Mouse (Mus musculus) hindbrain, embryonic 11.5 days (tissue): ENCODE results near the gene Tspan2. TPM values are rescaled to one million over a fixed set of nuclear protein-coding genes. Genes with fewer than 3 reads are reported as not detected.

Experiments
- ATAC-seq: fragments of 200-750 bp; cut with Nextera tagmentation; 2 replicates; pipeline ENCODE4 v1.8.0; 2017; ENCODE audit warnings: mild to moderate bottlenecking, moderate TSS enrichment, moderate library complexity; ENCODE audit not compliant: low FRiP score
- DNase-seq: peaks from one replicate; pipeline ENCODE4 v3.0.0-alpha.2; 2015; ENCODE audit warnings: low spot score
- H3K27ac ChIP-seq: fragments of 300-500 bp; sonication (generic); 2 replicates; pipeline ENCODE4 v1.5.1; 2014; ENCODE audit warnings: mild to moderate bottlenecking, low read depth, low read length
- H3K27me3 ChIP-seq: fragments of 300-500 bp; sonication (generic); 2 replicates; pipeline ENCODE4 v1.6.1; 2014; ENCODE audit warnings: mild to moderate bottlenecking, low read length, moderate library complexity, mixed read lengths; ENCODE audit not compliant: control insufficient read depth, insufficient read depth
- H3K36me3 ChIP-seq: fragments of 300-500 bp; sonication (generic); 2 replicates; pipeline ENCODE4 v1.6.1; 2014; ENCODE audit warnings: mild to moderate bottlenecking, low read length, moderate library complexity, mixed read lengths; ENCODE audit not compliant: control insufficient read depth, insufficient read depth
- H3K4me1 ChIP-seq: fragments of 300-500 bp; sonication (generic); replicated peaks from 2 replicates; pipeline ENCODE4 v1.6.1; 2014; ENCODE audit warnings: low read length, mixed read lengths; ENCODE audit not compliant: control insufficient read depth, insufficient read depth
- H3K4me2 ChIP-seq: fragments of 300-500 bp; sonication (generic); replicated peaks from 2 replicates; pipeline ENCODE4 v1.6.1; 2014; ENCODE audit warnings: mild to moderate bottlenecking, low read depth, low read length
- H3K4me3 ChIP-seq: fragments of 300-500 bp; sonication (generic); 2 replicates; pipeline ENCODE4 v1.5.1; 2014; ENCODE audit warnings: low read depth, low read length
- H3K9ac ChIP-seq: fragments of 300-500 bp; sonication (generic); 2 replicates; pipeline ENCODE4 v1.6.1; 2014; ENCODE audit warnings: low read depth, low read length
- H3K9me3 ChIP-seq: fragments of 300-500 bp; sonication (generic); 2 replicates; pipeline ENCODE4 v1.6.1; 2016; ENCODE audit warnings: low read length; ENCODE audit not compliant: control insufficient read depth
- WGBS: fragments of 180-500 bp; shearing (Covaris S2); extraction: QIAGEN DNeasy Blood & Tissue Kit; methylation state at CpG from one replicate; pipeline ENCODE4 v1.1.7; 2014; 5-methylcytosine and 5-hydroxymethylcytosine counted together
- polyA plus RNA-seq: library from polyadenylated mRNA; unstranded; fragments of >200 nt; fragmentation: Nextera tagmentation; extraction: Ambion mirVana; gene quantifications from 2 replicates; pipeline ENCODE4 v1.2.1, GENCODE M21; 2014

The Tspan2 gene
- polyA plus RNA-seq, 1 experiment from 2014 or later = 9.7 TPM

DNA sequence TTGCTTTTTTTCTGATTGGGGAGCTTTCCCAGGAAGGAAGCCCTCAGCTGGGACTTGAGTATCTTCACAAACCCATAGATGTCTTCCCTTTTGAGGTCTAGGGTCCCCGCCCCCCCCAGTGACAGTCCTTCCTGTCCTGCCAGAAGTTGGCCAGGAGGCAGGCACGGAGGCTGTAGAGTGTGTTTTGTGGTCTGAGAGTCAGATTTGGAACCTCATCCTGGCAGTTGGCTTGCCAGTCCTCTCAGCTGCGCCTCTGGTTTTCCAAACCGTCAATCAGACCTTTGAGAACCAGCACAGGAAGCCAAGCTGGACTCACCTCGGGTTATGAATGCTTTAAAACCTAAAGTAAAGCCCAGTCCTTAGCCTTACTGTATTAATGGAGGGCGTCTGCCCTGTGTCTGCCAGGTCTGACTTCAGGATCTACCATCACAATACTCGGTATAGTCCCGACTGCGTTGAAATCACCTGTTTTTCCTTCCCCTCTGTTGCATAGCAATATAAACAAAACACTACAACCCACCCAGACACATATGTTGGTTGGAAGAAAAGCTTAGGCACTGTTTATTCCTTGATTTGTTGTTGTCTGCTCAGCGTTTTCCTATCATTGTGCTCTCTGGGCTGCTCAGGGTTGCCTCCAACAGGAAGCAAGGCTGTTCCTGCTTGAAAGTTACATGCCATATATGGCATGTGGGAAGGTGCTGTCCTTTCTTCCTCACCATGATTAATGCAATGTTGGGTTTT, 4.0 kb downstream of the Tspan2 start:
- Histone ChIP-seq H3K4me2 (no peak overlapping the region), H3K27ac (no peak overlapping the region), H3K27me3 (peaks cover 4% of the 10 kb centered on the region; the same call in 1 of the 2 replicates), H3K4me3 (no peak overlapping the region), H3K9ac (no peak overlapping the region), H3K4me1 (peaks cover 1% of the 10 kb centered on the region; the same call in 1 of the 2 replicates), H3K36me3 (no peaks in the 10 kb centered on the region), H3K9me3 (no peaks in the 10 kb centered on the region)
- DNase-seq = no peak
- WGBS = 83% methylated on average over 10 of the region's 10 CpGs
- ATAC-seq = no peak

DNA sequence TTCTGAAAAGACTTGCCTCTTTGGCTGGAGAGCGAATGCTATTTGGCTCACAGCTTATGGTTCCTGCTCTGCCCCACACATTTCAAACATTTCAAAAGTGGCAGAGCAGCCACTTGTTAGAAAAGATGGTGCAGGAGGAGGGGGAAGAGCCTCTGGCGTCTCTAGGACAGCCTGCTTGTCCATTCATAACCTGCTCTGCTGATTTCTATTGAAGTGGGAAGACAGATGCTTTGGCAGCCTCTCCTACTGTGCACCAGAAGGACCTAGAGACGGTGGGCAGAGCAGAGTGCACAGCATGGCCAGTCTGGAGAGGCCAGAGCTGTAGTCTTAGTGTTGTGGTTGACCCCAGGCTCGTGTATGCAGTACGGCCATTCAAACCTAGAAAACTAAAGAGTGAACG, 4.6 kb downstream of the Tspan2 start:
- no peak for ATAC-seq
- H3K9me3 ChIP-seq = no peaks in the 10 kb centered on the region
- peaks cover 2% of the 10 kb centered on the region; the same call in 1 of the 2 replicates for H3K4me1 ChIP-seq
- peaks cover 2% of the 10 kb centered on the region; the same call in 1 of the 2 replicates for H3K27me3 ChIP-seq
- H3K9ac ChIP-seq = no peak overlapping the region
- no peak overlapping the region for H3K27ac ChIP-seq
- no peak overlapping the region for H3K4me2 ChIP-seq
- WGBS = 80% methylated on average over 6 of the region's 6 CpGs
- H3K36me3 ChIP-seq = no peaks in the 10 kb centered on the region
- H3K4me3 ChIP-seq = no peak overlapping the region
- no peak for DNase-seq

DNA sequence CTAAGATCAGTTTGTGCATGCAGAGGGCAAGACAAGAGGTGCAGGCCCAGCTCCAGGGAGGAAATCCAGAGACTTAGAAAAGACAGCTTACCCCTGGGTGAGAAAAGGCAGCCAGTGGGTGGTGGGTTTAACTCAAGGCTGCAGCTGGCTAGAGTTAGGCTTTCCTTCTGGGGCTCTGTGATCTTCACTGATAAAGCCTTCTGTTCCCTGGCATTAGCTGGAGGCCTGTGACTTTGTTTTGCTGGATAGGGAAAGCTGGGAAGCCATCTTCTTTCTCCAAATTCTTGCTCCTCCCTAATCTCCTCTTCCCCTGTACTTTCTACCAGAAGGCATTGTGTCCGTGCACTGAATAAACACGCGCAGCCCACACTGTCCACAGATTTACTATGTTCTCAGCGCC, 8.4 kb downstream of the Tspan2 start:
- 0 out of 2 replicates have a peak, but pooled peaks cover 2% of the 10 kb centered on the region for H3K4me1 ChIP-seq
- H3K4me3 ChIP-seq = no peak overlapping the region
- 69% methylated on average over 4 of the region's 4 CpGs for WGBS
- no peak overlapping the region for H3K4me2 ChIP-seq
- no peak for DNase-seq
- H3K27me3 ChIP-seq = no peaks in the 10 kb centered on the region
- H3K9ac ChIP-seq = no peak overlapping the region
- no peak for ATAC-seq
- H3K36me3 ChIP-seq = no peaks in the 10 kb centered on the region
- H3K27ac ChIP-seq = no peak overlapping the region
- H3K9me3 ChIP-seq = no peaks in the 10 kb centered on the region

DNA sequence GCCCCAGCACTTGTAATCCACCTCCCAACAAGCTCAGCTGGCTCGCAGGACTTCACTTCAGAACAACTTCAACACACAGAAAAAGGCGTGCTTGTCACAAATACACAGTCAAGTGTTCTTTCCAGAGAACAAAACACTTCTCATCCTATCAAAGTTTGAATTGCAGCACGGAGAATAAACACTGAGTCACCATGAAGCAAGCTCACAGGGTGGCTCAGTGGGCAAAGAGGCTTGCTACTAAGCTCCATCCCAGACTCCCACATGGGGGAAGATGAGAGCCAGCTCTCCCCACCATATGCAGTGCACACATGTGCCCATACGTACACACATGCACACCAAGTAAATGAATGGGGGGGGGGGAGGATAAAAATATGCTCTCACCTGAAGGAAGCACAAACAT, 8.9 kb downstream of the Tspan2 start:
- Histone ChIP-seq H3K4me1 (0 out of 2 replicates have a peak, but pooled peaks cover 2% of the 10 kb centered on the region), H3K27me3 (no peaks in the 10 kb centered on the region), H3K9me3 (no peaks in the 10 kb centered on the region), H3K4me2 (no peak overlapping the region), H3K36me3 (no peaks in the 10 kb centered on the region), H3K9ac (no peak overlapping the region), H3K27ac (no peak overlapping the region), H3K4me3 (no peak overlapping the region)
- DNase-seq (no peak), ATAC-seq (no peak)
- 67% methylated on average over 4 of the region's 4 CpGs for WGBS

DNA sequence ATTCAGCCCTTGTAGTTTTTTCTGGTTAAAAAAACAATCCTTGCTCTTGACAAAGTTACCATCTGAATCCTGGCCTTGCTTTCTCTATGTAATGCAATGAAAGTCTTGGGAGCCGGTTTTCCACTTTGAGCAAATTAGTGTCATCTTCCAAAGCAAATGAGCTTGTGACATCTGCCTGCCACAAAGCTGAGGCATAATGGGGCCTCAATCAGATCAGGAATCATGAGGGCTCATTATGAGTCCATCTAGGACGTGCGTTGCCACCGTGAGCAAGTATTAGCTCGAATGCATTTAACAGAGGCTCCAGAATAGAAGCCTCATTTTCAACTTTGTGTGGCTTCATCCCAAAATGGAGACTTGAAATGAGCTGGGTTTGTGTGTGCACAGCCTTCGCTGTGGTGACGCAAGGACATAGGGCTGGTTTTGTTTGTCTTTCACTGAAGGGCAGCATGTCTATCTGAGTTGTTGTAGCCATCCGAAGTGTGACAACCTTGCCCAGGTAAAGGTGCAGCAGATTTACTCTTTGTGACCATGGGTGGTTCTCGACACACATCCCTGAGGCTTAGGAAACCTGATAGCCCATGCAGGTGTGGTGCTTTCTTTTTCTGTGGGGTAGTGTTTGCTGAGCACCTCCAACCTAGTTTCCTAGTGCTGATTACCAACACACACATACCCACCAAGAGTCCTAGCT, 9.6 kb downstream of the Tspan2 start:
- H3K4me1 ChIP-seq = 0 out of 2 replicates have a peak, but pooled peaks cover 2% of the 10 kb centered on the region
- no peaks in the 10 kb centered on the region for H3K9me3 ChIP-seq
- ATAC-seq (no peak), DNase-seq (no peak)
- H3K4me3 ChIP-seq = no peak overlapping the region
- H3K4me2 ChIP-seq = no peak overlapping the region
- no peak overlapping the region for H3K27ac ChIP-seq
- no peaks in the 10 kb centered on the region for H3K36me3 ChIP-seq
- no peaks in the 10 kb centered on the region for H3K27me3 ChIP-seq
- H3K9ac ChIP-seq = no peak overlapping the region
- 73% methylated on average over 9 of the region's 9 CpGs for WGBS

DNA sequence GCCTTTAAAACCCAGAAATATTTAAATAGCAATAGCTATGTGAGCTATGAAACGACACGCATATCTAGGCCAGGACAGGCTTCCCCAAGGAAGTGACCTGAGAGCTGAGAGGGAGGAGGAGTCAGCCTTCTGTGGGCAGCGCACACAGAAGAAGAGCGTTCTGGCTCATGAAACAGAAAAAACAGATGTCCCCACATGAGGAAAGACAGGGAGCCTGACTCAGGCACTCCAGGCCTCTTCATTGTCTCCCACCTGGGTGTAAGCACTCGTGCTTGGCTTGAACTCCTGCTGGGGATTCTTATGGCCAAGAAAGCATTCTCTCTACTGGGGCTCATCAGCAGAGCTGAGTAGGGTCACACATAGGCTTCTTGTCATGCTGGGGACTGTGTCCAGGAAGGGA, 10.3 kb downstream of the Tspan2 start:
- Histone ChIP-seq H3K9ac (no peak overlapping the region), H3K9me3 (no peaks in the 10 kb centered on the region), H3K4me1 (0 out of 2 replicates have a peak, but pooled peaks cover 2% of the 10 kb centered on the region), H3K27me3 (no peaks in the 10 kb centered on the region), H3K36me3 (no peaks in the 10 kb centered on the region), H3K4me2 (no peak overlapping the region), H3K4me3 (no peak overlapping the region), H3K27ac (no peak overlapping the region)
- no peak for ATAC-seq
- no peak for DNase-seq
- WGBS = 39% methylated on average over 5 of the region's 5 CpGs

DNA sequence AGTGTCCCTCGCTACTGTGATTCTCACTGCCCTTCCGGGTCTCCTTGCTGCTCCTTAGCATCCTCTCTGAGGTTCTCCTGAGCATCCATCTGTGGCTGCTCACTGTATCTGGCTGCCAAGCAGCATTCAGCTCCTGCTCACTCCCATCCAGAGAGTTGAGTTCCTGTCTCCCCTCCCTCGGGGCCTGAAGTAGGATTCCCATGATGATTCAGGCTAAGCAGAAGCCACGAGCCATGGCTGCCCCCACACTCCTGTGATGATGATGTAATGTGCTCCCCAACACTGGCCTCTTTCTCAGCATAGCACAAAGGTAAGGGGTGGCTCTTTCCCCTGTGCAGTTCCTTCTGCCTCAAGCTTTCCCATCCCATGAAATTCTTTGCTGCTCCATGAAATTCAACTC, 11.8 kb downstream of the Tspan2 start:
- WGBS = 87% methylated on average over 4 of the region's 4 CpGs
- no peak overlapping the region for H3K4me3 ChIP-seq
- DNase-seq = no peak

DNA sequence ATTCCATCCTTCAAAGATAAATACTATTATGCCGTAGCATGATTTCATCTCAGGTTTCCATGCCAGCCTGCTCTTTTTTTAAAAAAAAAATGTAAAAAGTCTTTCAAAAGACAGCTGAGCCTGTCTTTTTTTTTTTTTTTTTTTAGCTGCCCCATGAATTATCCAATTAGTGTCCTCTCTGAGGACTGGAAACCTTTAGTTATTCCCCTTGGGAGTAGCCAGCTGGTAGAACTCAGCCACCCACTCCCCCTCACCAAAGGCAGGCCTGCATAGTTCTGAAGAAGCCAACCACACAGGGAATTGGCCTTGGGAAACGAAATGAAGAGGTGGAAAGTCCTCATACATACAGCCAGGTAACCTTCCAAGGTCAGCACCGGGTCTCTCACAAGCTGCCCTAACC, 13.7 kb downstream of the Tspan2 start:
- H3K27ac ChIP-seq = no peak overlapping the region
- H3K4me1 ChIP-seq = 0 out of 2 replicates have a peak, but pooled peaks cover 2% of the 10 kb centered on the region
- H3K9ac ChIP-seq = no peak overlapping the region
- H3K36me3 ChIP-seq = no peaks in the 10 kb centered on the region
- ATAC-seq (no peak), DNase-seq (no peak)
- no peak overlapping the region for H3K4me3 ChIP-seq
- no peaks in the 10 kb centered on the region for H3K27me3 ChIP-seq
- 75% methylated on average over 3 of the region's 3 CpGs for WGBS
- no peak overlapping the region for H3K4me2 ChIP-seq
- H3K9me3 ChIP-seq = no peaks in the 10 kb centered on the region

More for the DNA sequence above, 11.8 kb downstream of the Tspan2 start:
- H3K9ac ChIP-seq = no peak overlapping the region
- H3K4me1 ChIP-seq = 0 out of 2 replicates have a peak, but pooled peaks cover 2% of the 10 kb centered on the region
- no peaks in the 10 kb centered on the region for H3K36me3 ChIP-seq
- no peak overlapping the region for H3K4me2 ChIP-seq
- no peaks in the 10 kb centered on the region for H3K9me3 ChIP-seq
- no peak overlapping the region for H3K27ac ChIP-seq
- no peak for ATAC-seq
- no peaks in the 10 kb centered on the region for H3K27me3 ChIP-seq

DNA sequence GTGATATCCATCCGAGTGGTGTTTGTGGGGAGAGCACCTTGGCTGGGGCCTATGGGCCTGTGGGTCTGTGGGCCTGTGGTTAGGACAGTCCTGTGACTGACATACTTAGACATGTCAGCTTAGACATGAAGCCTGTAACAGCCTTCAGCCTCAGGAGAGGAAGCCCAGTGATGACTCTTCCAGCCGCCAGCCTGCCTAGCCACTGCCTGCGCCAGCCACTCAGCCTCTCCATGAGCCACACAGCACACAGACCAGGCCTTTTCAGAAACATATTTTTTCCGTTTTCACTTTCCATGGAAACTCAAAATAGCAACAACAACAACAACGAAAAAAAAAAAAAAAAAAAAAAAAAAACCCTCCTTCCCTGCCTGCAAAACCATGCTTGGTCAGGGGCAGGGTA, 14.4 kb downstream of the Tspan2 start:
- 88% methylated on average over 5 of the region's 5 CpGs for WGBS
- DNase-seq = no peak
- no peak for ATAC-seq
- H3K36me3 ChIP-seq = no peaks in the 10 kb centered on the region
- no peaks in the 10 kb centered on the region for H3K4me1 ChIP-seq
- no peak overlapping the region for H3K4me3 ChIP-seq
- H3K27me3 ChIP-seq = no peaks in the 10 kb centered on the region
- no peak overlapping the region for H3K9ac ChIP-seq
- no peaks in the 10 kb centered on the region for H3K9me3 ChIP-seq
- H3K27ac ChIP-seq = no peak overlapping the region
- no peak overlapping the region for H3K4me2 ChIP-seq
